Mouse (Mus musculus): ENCODE measurements around the gene Prkaa1. TPM values are rescaled to one million over a fixed set of nuclear protein-coding genes. Genes with fewer than 3 reads are reported as not detected.

The Prkaa1 gene
- total RNA-seq, 2 experiments from 2014 or later: 24.4 to 25.4 TPM

Other genes with a start within 250 kb of the Prkaa1 start
- gene Mroh2b, start 245.1 kb upstream of the Prkaa1 start, total RNA-seq (2021): not detected
- under 1 TPM; 0.12 to 0.20 TPM for gene C7, start 80.1 kb upstream of the Prkaa1 start, total RNA-seq (2021)
- gene Card6, start 35.3 kb upstream of the Prkaa1 start, total RNA-seq (2021): 1 to 10 TPM; 4.9 to 5.9 TPM
- gene Rpl37, start 27.2 kb upstream of the Prkaa1 start, total RNA-seq (2021): 100 to 1,000 TPM; 322 to 344 TPM
- gene Ttc33, start 41.7 kb downstream of the Prkaa1 start, total RNA-seq (2021): 10 to 100 TPM; 82.3 to 85.7 TPM
- under 1 TPM; 0.67 to 0.76 TPM for gene Ptger4, start 100.3 kb downstream of the Prkaa1 start, total RNA-seq (2021)

Measured in layer of hippocampus, adult 18-20 months (tissue).